Mouse (Mus musculus): ENCODE measurements around the gene Brd7. TPM values are rescaled to one million over a fixed set of nuclear protein-coding genes. Genes with fewer than 3 reads are reported as not detected.

The Brd7 gene
- total RNA-seq, 2 experiments from 2014 or later = 63.9 to 66.8 TPM

- DNase-seq (ENCODE audit: low spot score in 2 of 2) = no peak
Measured at GRCm38 (mm10) chr8:88357946-88358345, 4.0 kb downstream of the Brd7 start.

DNA sequence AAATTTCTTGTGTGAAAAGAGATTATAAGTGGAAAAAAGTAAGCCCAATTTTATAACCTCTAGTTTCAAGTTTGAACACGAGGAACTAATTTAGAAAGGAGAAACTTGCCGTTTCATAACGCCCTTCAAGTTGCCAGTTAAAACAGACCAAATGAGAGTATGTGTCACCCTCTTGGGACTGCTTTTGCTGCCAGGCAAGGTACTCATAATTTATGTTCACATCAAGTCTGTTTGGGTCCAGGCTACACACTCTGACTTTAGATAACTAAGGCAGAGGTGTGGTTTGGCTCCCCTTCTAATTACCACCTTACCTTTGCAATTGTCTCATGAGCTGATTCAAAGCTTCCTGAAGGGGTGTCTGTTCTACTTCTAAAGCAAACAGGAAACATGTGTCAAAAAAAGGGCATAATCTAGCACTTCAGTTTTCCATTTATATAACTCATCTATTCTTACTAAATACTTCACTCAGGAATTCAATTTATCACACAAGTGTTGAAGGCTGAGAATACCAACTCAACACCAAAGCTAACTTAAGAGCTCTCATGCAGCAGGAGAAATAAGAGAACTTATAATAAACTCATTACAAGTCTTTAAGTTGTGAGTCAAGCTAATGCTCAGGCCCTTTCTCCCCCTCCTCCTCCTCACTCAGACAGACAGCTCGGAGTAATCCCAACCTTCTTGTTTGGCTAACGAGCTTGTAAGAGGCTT lies 4.6 kb downstream of the Brd7 start:
- no peak for DNase-seq (ENCODE audit: low spot score in 2 of 2)

DNA sequence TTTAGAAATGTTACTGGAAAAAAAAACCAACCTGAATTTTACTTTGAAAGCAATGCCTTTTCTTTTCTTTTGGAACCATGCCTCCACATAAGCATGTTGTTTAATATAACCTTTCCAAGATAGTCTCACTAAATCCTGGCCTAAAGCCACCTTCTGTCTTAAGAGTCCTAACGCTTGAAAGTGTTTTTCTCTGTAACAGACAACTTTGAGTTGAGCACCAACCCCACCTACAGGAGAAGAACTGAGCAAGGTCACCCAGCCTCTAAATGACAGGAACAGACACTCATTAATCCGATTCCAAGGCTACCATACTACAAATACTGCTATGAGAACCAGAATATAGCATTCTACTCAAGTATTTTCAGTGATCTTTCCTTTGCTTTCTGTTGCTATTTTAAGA lies 12.9 kb downstream of the Brd7 start:
- DNase-seq (ENCODE audit: low spot score in 2 of 2) = no peak

GRCm38 (mm10) chr8:88342026-88342425 lies 20.0 kb downstream of the Brd7 start:
- no peak for DNase-seq (ENCODE audit: low spot score in 2 of 2)

DNA sequence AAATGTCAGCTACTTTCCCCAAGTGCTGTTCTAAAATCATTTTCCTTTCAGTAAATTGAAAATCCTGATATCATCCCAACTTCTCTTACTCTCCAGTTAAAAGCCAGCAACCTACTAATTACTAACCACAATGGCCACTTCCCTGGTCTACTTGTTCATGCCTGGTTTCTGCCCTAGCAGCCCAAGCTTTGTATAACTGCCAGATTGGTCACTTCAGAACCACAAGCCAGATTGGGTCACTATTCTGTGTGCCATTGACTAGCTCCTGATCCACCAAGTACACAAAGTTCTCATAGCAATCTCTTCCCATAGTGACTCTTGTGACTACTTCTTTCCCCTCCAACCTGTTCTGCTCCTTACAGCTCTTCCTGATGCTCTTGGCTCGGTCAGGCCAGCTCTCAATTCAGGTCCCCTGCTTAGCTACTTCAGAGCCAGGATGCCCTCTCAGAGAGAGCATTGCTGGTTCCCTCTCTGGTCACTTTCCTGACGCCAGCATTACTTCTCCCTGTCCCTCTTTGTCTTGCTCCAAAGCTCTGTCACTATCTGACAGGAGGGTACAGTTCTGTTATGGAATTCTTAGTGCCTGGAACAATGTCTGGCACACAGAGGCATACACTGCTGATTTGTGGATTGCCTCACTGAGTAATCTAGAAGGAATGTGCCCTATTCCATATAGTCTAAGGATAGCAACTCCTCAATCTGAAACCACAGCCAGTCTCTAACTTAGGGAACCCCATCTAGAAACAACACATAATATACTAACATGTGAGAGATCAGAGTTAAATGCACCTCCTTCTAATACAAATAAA lies 21.9 kb downstream of the Brd7 start:
- no peak for DNase-seq (ENCODE audit: low spot score in 2 of 2)

DNA sequence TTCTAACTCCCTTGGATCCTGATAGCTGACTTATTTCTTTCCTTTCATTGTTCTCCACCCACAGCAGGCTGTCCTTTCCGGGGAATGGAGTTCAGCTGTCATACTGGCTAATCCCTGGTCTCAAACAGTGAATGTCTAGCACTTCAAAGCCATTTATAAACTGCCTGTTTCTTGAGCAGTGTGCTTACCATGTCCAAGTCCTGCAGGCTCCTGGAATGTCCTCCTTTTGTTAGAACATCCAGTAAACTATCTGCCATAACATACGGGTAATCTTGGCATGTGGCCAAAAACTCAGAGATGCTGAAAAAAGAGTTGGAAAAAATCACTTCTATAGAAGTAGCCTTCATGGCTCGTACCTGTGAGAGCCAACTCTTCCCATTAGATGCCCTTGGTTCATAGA lies 22.8 kb downstream of the Brd7 start:
- DNase-seq (ENCODE audit: low spot score in 2 of 2) = no peak

DNA sequence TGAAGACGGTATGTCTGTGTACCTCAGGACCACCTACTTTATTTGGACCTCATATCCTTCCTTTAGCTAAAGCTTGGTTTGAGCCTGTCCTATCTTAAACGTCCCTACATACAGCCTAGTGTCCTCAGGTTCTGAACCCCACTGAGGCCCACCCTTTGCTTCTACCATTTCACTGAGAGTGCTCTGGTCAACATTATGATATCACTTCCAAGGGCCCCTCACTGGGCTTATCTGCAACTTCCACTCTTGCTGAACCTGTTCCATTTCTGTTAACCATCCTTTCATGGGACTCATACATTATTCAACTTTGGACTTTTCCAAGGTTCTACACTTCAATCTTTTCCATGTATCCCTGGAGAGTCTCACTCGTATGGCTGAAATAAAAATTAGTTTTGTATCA lies 27.0 kb downstream of the Brd7 start:
- DNase-seq (ENCODE audit: low spot score in 2 of 2) = no peak

DNA sequence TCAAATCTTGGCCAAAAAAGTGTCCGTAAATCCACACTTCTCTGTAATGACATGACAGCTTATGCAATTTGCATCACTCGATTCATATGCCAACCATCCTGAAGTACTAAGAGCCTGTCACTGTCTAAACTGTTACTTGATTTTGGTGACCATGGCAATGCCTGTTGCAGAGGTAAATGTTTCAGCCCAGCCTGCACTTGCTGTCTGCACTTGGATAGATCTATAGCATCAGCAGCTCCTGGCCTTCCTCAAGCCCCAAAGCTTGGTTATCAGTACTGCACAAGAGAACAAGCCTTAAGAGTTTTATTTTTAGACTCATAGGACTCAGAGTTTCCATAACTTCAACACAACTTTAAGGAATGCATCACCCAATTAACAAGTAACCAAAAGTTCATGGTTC lies 27.6 kb downstream of the Brd7 start:
- no peak for DNase-seq (ENCODE audit: low spot score in 2 of 2)

DNA sequence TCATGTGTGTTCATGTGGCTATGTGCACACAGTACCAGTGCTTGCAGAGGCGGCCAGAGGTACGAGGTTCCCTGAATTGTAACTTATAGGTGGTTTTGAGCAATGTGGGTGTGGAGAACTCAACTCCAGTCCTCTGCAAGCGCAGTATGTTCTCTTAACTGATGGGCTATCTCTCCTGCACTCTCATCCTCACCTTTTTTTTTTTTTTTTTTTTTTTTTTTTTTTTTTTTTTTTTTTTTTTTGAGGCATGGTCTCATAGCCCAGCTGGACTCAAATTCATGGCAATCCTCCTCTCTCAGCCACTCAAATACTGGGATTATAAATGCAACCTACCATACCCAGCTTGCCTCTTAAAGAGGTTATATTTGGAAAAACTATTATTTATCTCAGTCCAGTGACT lies 31.2 kb downstream of the Brd7 start:
- no peak for DNase-seq (ENCODE audit: low spot score in 2 of 2)

- no peak for DNase-seq (ENCODE audit: low spot score in 2 of 2)
Measured at GRCm38 (mm10) chr8:88328689-88329088, 33.3 kb downstream of the Brd7 start.

DNA sequence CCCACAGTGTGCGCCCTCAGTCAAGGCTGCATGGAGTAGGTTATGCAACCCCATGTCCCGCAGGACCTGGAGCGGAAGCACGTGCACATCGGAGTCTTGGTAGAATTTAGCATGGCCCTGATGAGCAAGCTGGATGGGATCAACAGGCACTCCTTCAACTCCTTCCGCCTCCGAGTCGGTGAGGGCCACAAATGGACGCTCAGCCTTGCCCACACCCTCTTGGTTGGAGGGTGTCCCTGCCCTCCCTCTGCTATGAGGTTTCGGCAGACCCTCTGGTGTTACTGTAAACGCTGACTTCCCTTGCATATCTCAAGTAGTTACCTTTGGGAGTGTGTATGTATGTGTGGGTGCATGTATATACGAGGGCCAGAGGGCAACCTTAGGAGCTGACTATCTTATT lies 35.7 kb downstream of the Brd7 start:
- DNase-seq (ENCODE audit: low spot score in 2 of 2) = no peak

DNA sequence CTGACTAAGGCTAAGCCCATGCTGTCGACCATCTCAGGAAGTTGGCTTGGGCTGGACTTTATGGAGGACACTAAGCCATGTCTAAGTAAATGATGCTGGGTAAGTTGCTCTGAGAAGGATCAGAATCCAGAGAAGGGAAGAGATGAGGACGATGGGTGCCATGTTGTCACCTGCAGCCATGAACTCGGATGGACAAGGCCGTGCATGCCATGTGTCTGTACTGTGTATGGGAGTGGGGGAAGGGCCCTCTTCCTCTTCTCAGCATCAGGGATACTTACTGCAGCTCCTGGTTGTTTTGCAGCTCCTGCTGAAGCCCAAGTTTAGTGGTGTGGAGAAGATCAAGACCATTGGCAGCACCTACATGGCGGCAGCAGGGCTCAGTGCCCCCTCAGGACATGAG lies 36.2 kb downstream of the Brd7 start:
- no peak for DNase-seq (ENCODE audit: low spot score in 2 of 2)

GRCm38 (mm10) chr8:88325251-88325650 lies 36.7 kb downstream of the Brd7 start:
- DNase-seq (ENCODE audit: low spot score in 2 of 2) = no peak

DNA sequence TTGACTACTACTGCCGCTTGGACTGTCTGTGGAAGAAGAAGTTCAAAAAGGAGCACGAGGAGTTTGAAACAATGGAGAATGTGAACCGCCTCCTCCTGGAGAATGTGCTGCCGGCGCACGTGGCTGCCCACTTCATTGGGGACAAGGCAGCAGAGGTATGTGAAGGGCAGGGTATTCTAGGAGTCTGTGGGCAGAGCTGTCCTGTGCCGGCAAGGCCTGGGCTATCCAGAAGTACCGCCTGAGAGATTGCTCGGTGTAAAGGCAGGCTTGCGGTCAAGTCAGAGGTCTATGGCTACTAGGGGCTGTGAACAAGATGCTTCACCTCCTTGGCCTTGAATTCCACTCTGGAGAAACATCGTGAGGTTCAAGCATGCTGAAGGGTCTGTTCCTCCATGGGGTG lies 37.2 kb downstream of the Brd7 start:
- no peak for DNase-seq (ENCODE audit: low spot score in 2 of 2)

DNA sequence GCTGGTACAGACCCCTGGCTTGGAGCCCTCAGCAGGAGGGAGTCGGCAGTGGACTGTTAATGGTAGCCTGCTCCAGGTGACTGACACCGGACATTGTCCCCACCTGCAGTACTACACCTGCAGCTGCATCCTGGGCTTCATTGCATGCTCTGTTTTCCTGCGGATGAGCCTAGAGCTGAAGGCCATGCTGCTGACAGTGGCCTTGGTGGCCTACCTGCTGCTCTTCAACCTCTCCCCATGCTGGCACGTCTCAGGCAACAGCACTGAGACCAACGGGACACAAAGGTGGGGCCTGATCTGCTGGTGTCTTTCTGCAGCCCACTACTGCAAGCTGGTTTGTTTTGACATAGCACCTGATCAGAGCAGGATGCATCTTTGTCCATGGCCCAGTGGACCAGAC lies 38.5 kb downstream of the Brd7 start:
- DNase-seq (ENCODE audit: low spot score in 2 of 2) = no peak

- no peak for DNase-seq (ENCODE audit: low spot score in 2 of 2)
Measured at GRCm38 (mm10) chr8:88321387-88321786, 40.6 kb downstream of the Brd7 start.

DNA sequence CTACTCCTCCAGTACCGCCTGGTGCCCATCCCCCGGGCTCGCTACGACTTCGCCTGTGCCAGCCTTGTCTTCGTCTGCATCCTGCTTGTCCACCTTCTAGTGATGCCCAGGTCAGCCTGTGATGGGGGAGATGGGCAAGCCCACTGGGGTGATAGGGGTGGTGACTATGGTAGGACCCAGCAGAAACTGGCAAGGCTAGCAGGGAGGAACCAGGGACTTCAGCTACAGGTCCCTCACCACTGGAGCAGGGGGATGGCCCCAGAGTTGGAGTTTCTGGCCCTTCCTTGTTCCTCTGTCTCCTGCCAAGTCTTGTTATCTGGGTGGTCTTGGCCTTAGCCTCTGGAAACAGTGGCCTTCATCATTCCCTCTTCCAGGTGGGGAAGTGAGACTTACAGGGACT lies 41.9 kb downstream of the Brd7 start:
- DNase-seq (ENCODE audit: low spot score in 2 of 2) = no peak

DNA sequence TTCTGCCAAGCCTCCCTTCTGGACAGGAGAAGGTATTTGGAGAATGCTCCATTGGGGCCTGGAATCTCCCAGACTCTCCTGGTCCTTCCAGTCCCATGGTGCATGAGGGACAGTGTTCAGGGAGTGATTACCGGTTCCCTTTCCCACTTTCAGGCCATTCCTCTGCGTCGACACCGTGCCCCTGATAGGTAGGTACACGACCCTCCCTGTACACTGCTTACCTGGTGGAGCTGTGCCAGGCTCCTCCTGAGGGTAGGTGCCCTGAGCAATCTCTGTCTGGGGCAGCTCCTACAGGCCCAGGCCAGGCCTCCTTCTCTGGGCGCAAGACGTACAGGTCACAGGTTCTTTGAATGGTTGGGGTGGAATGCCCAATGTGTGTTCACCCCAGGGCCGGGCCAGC lies 43.8 kb downstream of the Brd7 start:
- no peak for DNase-seq (ENCODE audit: low spot score in 2 of 2)

- DNase-seq (ENCODE audit: low spot score in 2 of 2) = no peak
Measured at GRCm38 (mm10) chr8:88317341-88317740, 44.7 kb downstream of the Brd7 start.

DNA sequence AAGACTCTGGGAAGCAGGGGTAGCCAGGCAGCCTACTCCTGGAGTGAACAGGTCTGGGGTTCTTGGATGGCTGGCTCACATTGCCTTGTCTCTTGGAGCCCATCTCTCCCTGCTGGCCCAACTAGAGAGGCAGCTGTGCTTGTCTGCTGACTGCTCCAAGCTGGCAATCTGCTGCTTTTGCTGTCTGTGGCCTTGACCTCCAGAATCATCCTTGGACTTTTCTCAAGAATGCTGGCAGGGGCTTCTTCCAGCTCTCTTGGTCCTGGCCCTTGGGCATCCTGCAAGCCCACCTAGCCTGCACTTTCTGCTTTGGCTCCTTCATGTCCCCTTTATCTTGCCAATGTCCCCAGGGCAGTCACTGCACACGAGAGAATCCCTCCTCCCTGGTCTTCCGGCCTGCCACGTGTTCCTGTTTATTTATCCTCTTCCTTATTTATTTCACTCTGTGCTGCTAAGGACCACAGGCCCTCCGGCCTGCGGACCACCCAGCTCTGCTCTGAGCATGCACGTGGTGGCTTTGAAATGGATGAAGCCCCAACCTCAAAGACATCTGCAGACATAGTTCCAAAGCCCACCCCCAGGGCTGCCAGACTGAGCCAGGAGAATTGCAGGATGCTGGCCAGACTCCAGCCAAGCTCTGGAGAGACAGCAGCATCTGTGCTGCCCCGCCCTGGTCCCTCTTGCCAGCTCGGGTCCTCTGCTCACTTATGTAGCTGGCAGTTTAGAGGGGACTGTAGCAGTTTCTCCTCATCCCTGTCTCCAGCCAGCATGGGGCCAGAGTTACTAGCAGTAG lies 45.7 kb downstream of the Brd7 start:
- peak in 1 of 2 experiments; percentile 31 for DNase-seq (ENCODE audit: low spot score in 2 of 2)

DNA sequence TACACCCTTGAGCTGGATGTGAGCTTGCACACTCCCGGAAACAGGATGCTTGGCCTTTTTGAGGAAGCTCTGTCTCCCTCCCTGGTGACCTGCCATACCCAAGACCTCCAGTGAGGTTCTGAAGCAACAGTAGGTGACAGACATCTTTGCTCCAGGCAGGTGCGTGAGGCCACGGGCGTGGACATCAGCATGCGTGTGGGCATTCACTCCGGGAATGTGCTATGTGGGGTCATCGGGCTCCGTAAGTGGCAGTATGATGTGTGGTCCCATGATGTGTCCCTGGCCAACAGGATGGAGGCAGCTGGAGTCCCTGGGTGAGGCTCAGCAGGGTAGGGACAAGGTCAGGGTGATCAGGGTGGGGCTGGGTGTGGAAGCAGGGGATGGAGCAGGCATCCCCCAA lies 46.7 kb downstream of the Brd7 start:
- no peak for DNase-seq (ENCODE audit: low spot score in 2 of 2)

DNA sequence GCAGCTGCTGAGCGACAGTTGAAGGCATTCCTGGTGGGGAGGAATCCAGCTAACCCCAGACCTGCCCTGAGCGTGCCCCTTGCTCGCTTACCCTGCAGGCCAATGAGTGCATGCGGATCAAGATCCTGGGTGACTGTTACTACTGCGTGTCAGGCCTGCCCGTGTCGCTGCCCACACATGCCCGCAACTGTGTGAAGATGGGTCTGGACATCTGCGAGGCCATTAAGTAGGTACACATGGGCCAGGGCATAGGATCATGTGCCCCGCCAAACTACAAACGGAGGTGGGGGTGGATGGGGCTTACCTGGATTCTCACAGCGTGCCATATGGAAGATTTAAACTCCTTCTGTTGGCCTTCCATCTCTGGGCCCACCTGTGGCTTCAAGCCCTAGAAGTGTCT lies 48.0 kb downstream of the Brd7 start:
- no peak for DNase-seq (ENCODE audit: low spot score in 2 of 2)
